Mouse (Mus musculus) testis, adult 2 months (tissue): ENCODE measurements around the gene Prdx5.

Experiments
- CTCF ChIP-seq: fragments of 200-500 bp; IDR thresholded peaks from 2 replicates; pipeline ENCODE4 v1.5.1; 2012; ENCODE audit warnings: low read depth, mild to moderate bottlenecking, inconsistent platforms, low read length, moderate library complexity; ENCODE audit not compliant: control insufficient read depth, insufficient read depth, insufficient replicate concordance
- POLR2A ChIP-seq: fragments of 200-500 bp; IDR thresholded peaks from 2 replicates; pipeline ENCODE4 v1.6.1; 2012; ENCODE audit warnings: low read depth, mild to moderate bottlenecking, inconsistent platforms, low read length, moderate library complexity; ENCODE audit not compliant: control insufficient read depth

GRCm38 (mm10) chr19:6857003-6857360 lies 52.9 kb downstream of the Prdx5 start:
- TF ChIP-seq CTCF: no peak
- TF ChIP-seq POLR2A: no peak
